Mouse (Mus musculus) MEL (cell line): ENCODE measurements around the gene Wnt10a.

Experiments
- MYC ChIP-seq: IDR thresholded peaks from 2 replicates; pipeline ENCODE4 v1.6.1; 2011; ENCODE audit warnings: low read depth, mild to moderate bottlenecking, low read length, improper control_type of control experiment, moderate library complexity
- POLR2A ChIP-seq, 2 experiments: IDR thresholded peaks; 2 replicates each; pipeline ENCODE4 v1.6.1; 2011 to 2012; ENCODE audit warnings: low read length in 2 of 2, mild to moderate bottlenecking in 2 of 2, control low read depth in 1 of 2, improper control_type of control experiment in 1 of 2, low read depth in 1 of 2, moderate library complexity in 1 of 2; ENCODE audit not compliant: control insufficient read depth in 1 of 2, insufficient read depth in 1 of 2, poor library complexity in 1 of 2

DNA sequence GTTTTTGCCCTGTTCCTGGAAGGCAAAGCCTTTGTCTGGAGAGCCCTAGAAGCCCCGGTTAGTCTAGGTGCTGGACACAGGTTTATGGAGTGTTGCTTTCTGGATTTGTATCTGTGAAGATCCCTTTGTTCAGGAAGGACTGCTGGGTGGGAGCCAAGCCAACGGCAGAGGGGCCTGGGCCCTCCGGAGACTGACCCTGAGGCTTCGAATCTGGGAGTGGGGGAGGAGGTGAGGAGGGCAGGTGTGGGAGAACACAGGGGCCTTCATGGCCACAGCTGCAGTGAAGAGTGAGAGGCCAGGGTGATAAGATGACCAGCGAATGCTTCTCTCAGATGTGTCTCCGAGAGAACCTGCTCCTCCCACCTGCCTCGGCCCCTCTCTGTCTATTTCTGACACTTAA lies 17.3 kb upstream of the Wnt10a start:
- TF ChIP-seq MYC (no peak), POLR2A (IDR thresholded peaks at IDR 0.05; ENCODE audit: control insufficient read depth in 1 of 2, insufficient read depth in 1 of 2, low read depth in 1 of 2, low read length in 2 of 2, poor library complexity in 1 of 2) (no peak)
